Mouse (Mus musculus) bone marrow macrophage, adult 2 months (primary cell): Measurements from ENCODE around the gene Zfyve28. TPM values are rescaled to one million over a fixed set of nuclear protein-coding genes. Genes with fewer than 3 reads are reported as not detected.

Experiments used
- H3K27ac ChIP-seq: 2 replicates; pipeline ENCODE4 v1.5.1; 2012; ENCODE audit warnings: low read depth, low read length; ENCODE audit not compliant: insufficient read depth
- H3K4me1 ChIP-seq: 2 replicates; pipeline ENCODE4 v1.6.1; 2012; ENCODE audit warnings: low read length; ENCODE audit not compliant: control insufficient read depth, insufficient read depth
- H3K4me3 ChIP-seq: 2 replicates; pipeline ENCODE4 v1.5.1; 2012; ENCODE audit warnings: mild to moderate bottlenecking, low read length, moderate library complexity; ENCODE audit not compliant: insufficient read depth
- CTCF ChIP-seq: IDR thresholded peaks from 2 replicates; pipeline ENCODE4 v1.5.1; 2012; ENCODE audit warnings: low read depth, mild to moderate bottlenecking, low read length, moderate library complexity
- POLR2A ChIP-seq: IDR thresholded peaks from 2 replicates; pipeline ENCODE4 v1.6.1; 2012; ENCODE audit warnings: mild to moderate bottlenecking, low read depth, low read length, borderline replicate concordance
- polyA plus RNA-seq: library from polyadenylated mRNA; stranded (reverse); fragments of >200 nt; gene quantifications from 2 replicates; pipeline ENCODE4 v1.2.4, GENCODE M21; 2012; ENCODE audit not compliant: missing spikeins, insufficient read depth, insufficient read length

The Zfyve28 gene
- polyA plus RNA-seq, 1 experiment: 50.9 TPM

GRCm38 (mm10) chr5:34196423-34196822 lies 91.8 kb downstream of the Zfyve28 start:
- TF ChIP-seq POLR2A: no peak
- no peak for TF ChIP-seq CTCF
- peaks cover 13% of the 10 kb centered on the region for H3K4me1 ChIP-seq
- no peak overlapping the region for H3K27ac ChIP-seq
- H3K4me3 ChIP-seq: no peak overlapping the region

- H3K4me3 ChIP-seq: no peak overlapping the region
- no peak overlapping the region for H3K27ac ChIP-seq
- peaks cover 18% of the 10 kb centered on the region for H3K4me1 ChIP-seq
- TF ChIP-seq CTCF (no peak), POLR2A (no peak)
Observed at GRCm38 (mm10) chr5:34195786-34196185, 92.5 kb downstream of the Zfyve28 start.

- H3K27ac ChIP-seq: no peak overlapping the region
- TF ChIP-seq CTCF (no peak), POLR2A (no peak)
- H3K4me1 ChIP-seq: peaks cover 23% of the 10 kb centered on the region
- no peak overlapping the region for H3K4me3 ChIP-seq
Observed at GRCm38 (mm10) chr5:34194975-34195662, 93.1 kb downstream of the Zfyve28 start.

GRCm38 (mm10) chr5:34194426-34194825 lies 93.8 kb downstream of the Zfyve28 start:
- peaks cover 29% of the 10 kb centered on the region for H3K4me1 ChIP-seq
- TF ChIP-seq POLR2A (no peak), CTCF (no peak)
- H3K27ac ChIP-seq: no peak overlapping the region
- H3K4me3 ChIP-seq: no peak overlapping the region

DNA sequence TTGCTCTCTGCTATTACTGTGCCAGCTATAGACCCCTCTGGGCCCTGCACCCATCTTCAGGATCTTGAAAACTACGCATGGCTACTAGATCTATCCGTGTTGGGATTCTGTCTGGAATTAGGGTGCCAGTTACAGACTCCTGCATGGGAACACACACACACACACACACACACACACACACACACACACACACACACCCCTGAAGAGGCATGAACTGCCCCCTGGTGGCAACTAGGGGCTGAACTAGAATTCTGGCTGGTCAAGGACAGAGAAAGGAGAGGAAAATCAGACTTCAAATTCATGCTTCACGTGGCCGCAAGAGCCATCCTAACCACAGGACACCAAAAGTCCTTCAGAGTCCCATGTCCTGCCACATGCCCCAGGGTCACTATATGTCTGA lies 96.4 kb downstream of the Zfyve28 start:
- Histone ChIP-seq H3K4me3 (no peak overlapping the region), H3K27ac (no peak overlapping the region), H3K4me1 (peaks cover 38% of the 10 kb centered on the region)
- TF ChIP-seq POLR2A: no peak
- TF ChIP-seq CTCF: no peak

DNA sequence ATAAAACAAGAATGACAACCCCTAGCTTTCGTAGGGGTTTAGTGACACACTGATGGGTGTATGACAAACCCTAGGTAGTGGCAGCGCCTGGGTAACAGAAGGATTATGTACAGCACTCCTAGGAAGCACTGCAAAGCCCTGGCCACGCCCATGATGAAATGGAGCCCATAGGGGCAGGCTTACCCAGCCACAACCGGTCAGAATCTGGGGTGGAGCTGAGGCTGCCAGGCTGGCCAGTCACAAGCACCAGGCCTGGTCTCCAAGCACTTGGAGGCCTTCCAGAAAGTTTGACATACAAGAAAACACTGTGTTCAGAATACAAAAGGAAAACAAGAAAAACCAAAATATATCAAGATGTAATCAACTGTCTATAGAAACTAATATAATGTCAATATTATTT lies 97.2 kb downstream of the Zfyve28 start:
- Histone ChIP-seq H3K4me1 (peaks cover 39% of the 10 kb centered on the region), H3K4me3 (no peak overlapping the region), H3K27ac (no peak overlapping the region)
- TF ChIP-seq POLR2A (no peak), CTCF (no peak)

DNA sequence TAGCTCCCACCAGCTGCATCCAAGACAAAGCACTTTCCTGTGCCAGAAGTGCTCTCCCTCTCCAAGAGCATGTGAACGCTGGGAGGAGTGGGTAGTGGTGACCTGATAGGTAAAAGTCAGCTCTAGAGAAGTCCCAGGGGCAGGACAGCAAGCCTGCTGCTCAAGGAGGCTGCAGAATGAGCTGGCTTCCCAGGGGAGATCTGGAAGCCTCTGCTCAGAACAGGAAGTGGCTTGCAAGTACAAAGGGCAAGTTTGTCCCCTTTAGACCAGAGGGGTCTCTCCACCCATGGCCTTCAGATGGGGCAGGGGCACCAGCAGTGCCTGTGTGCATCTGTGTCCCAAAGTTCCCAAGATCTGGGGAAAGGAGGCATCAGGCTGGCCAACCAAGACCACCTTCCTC lies 98.7 kb downstream of the Zfyve28 start:
- Histone ChIP-seq H3K27ac (peak overlapping the region; percentile 82), H3K4me1 (peaks cover 44% of the 10 kb centered on the region), H3K4me3 (no peak overlapping the region)
- TF ChIP-seq POLR2A (no peak), CTCF (no peak)

DNA sequence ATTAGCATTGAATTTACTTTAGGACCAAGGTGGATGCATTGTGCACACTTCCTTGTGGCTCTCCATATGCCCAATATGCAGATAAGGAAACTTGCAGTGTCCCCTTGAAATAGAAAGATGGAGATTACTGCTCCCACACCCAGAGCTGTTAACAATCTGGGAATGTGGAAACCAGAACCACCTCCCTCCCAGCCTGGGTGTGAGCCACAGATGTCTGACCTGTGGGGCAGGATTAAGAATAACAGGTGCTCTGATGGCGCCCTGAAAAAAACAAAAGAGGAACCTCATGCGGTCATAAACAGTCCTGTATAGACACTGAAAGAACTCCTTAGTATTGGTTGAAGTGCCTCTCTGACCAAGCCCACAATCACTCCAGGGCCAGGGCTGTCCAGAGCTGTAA lies 99.4 kb downstream of the Zfyve28 start:
- Histone ChIP-seq H3K27ac (peak overlapping the region; percentile 82), H3K4me3 (peak overlapping the region; percentile 79; the same call in 1 of the 2 replicates), H3K4me1 (peaks cover 46% of the 10 kb centered on the region)
- no peak for TF ChIP-seq POLR2A
- TF ChIP-seq CTCF: no peak

GRCm38 (mm10) chr5:34187601-34188316 lies 100.5 kb downstream of the Zfyve28 start, which contains the start of gene Mxd4:
Gene Mxd4, minus strand, starts transcription at chr5:34187720.
- H3K4me3 ChIP-seq: peak within 1 kb of the TSS; percentile 93
- peak; percentile 69; the same call in 1 of the 2 replicates for TF ChIP-seq POLR2A
- TF ChIP-seq CTCF: no peak
- H3K27ac ChIP-seq: peak within 1 kb of the TSS; percentile 86
- peaks cover 46% of the 10 kb centered on the region for H3K4me1 ChIP-seq

GRCm38 (mm10) chr5:34186961-34187391 lies 101.3 kb downstream of the Zfyve28 start:
- peak overlapping the region; percentile 86 for H3K27ac ChIP-seq
- peaks cover 46% of the 10 kb centered on the region for H3K4me1 ChIP-seq

More at GRCm38 (mm10) chr5:34186961-34187391, 101.3 kb downstream of the Zfyve28 start:
- H3K4me3 ChIP-seq: peak overlapping the region; percentile 93
- TF ChIP-seq CTCF (no peak), POLR2A (no peak)
